Mouse (Mus musculus): ENCODE measurements around the gene Prb1.
"Not testable (repeated sequence)": the region's sequence is repeated elsewhere in the genome, so short reads cannot be mapped to it uniquely, and the experiment has no call there.

Prb1 gene

DNA sequence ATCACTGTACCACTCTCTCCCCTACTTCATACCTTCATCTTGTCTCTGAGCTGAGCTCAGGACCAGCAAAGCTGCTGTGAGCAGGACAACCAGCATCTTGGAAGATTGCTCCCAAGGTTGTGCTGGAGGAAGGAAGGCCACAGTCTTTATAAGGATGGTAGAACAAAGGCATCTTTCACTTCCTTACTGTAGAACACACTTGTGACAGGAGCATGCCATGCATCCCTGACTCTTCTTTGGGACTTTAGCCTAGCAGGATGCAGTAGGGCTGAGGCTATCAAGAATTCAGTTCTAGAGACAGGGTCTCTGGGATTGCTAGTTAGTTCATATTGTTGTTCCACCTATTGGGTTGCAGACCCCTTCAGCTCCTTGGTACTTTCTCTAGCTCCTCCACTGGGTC is at the start of gene Prb1:
TSS of gene Prb1 (minus strand) at position 101 of the 400 bp plus-strand sequence.
- not testable (repeated sequence) for DNase-seq
